Mouse (Mus musculus): Measurements from ENCODE around the gene Dusp11.
"Not testable (repeated sequence)": the region's sequence is repeated elsewhere in the genome, so short reads cannot be mapped to it uniquely, and the experiment has no call there.

Gene Dusp11

GRCm38 (mm10) chr6:85936508-85937465 lies 24.7 kb downstream of the Dusp11 start:
- DNase-seq (ENCODE audit: extremely low spot score, low read depth, low spot score): not testable (repeated sequence)

- DNase-seq (ENCODE audit: extremely low spot score, low read depth, low spot score): no peak
These were observed 25.8 kb downstream of the Dusp11 start for GRCm38 (mm10) chr6:85935646-85936045.

- no peak for DNase-seq (ENCODE audit: extremely low spot score, low read depth, low spot score)
These were observed 27.4 kb downstream of the Dusp11 start for GRCm38 (mm10) chr6:85934047-85934446.

- DNase-seq (ENCODE audit: extremely low spot score, low read depth, low spot score): no peak
These were observed 32.2 kb downstream of the Dusp11 start for GRCm38 (mm10) chr6:85929312-85929711.

- DNase-seq (ENCODE audit: extremely low spot score, low read depth, low spot score): no peak
These were observed 33.7 kb downstream of the Dusp11 start for GRCm38 (mm10) chr6:85927476-85928464.

- DNase-seq (ENCODE audit: extremely low spot score, low read depth, low spot score): no peak
These were observed 34.8 kb downstream of the Dusp11 start for GRCm38 (mm10) chr6:85926709-85927108.

GRCm38 (mm10) chr6:85923643-85924042 lies 37.8 kb downstream of the Dusp11 start:
- no peak for DNase-seq (ENCODE audit: extremely low spot score, low read depth, low spot score)

- DNase-seq (ENCODE audit: extremely low spot score, low read depth, low spot score): no peak
These were observed 42.1 kb downstream of the Dusp11 start for GRCm38 (mm10) chr6:85919401-85919800.

- not testable (repeated sequence) for DNase-seq (ENCODE audit: extremely low spot score, low read depth, low spot score)
These were observed 43.1 kb downstream of the Dusp11 start for GRCm38 (mm10) chr6:85918341-85918740.

GRCm38 (mm10) chr6:85916596-85916995 lies 44.9 kb downstream of the Dusp11 start:
- no peak for DNase-seq (ENCODE audit: extremely low spot score, low read depth, low spot score)

GRCm38 (mm10) chr6:85915539-85916513 lies 45.6 kb downstream of the Dusp11 start, which contains the start of gene Nat8f1:
TSS of gene Nat8f1 (minus strand) at chr6:85915687.
- peak; percentile 67 for DNase-seq (ENCODE audit: extremely low spot score, low read depth, low spot score)

GRCm38 (mm10) chr6:85915141-85915538 lies 46.3 kb downstream of the Dusp11 start:
- DNase-seq (ENCODE audit: extremely low spot score, low read depth, low spot score): no peak

- no peak for DNase-seq (ENCODE audit: extremely low spot score, low read depth, low spot score)
These were observed 49.9 kb downstream of the Dusp11 start, which contains the start of gene Tprkb for GRCm38 (mm10) chr6:85911587-85911986. TSS of gene Tprkb (plus strand) at chr6:85911865.

- no peak for DNase-seq (ENCODE audit: extremely low spot score, low read depth, low spot score)
These were observed 51.8 kb downstream of the Dusp11 start for GRCm38 (mm10) chr6:85909704-85910103.

GRCm38 (mm10) chr6:85908341-85908740 lies 53.1 kb downstream of the Dusp11 start:
- no peak for DNase-seq (ENCODE audit: extremely low spot score, low read depth, low spot score)

- DNase-seq (ENCODE audit: extremely low spot score, low read depth, low spot score): not testable (repeated sequence)
These were observed 54.5 kb downstream of the Dusp11 start for GRCm38 (mm10) chr6:85906911-85907351.

GRCm38 (mm10) chr6:85904642-85905061 lies 56.8 kb downstream of the Dusp11 start, which contains the start of gene Nat8f4:
TSS of gene Nat8f4 (minus strand) at chr6:85904884.
- DNase-seq (ENCODE audit: extremely low spot score, low read depth, low spot score): not testable (repeated sequence)

GRCm38 (mm10) chr6:85902303-85902702 lies 59.2 kb downstream of the Dusp11 start:
- DNase-seq (ENCODE audit: extremely low spot score, low read depth, low spot score): no peak

GRCm38 (mm10) chr6:85898596-85899475 lies 62.6 kb downstream of the Dusp11 start:
- DNase-seq (ENCODE audit: extremely low spot score, low read depth, low spot score): not testable (repeated sequence)
